Mouse (Mus musculus): ENCODE data around the gene Furin.

The Furin gene

GRCm38 (mm10) chr7:80405188-80405695, at the start of gene Furin:
Furin (minus strand) TSS chr7:80405436.
- ATAC-seq (ENCODE audit: low TSS enrichment): no peak

DNA sequence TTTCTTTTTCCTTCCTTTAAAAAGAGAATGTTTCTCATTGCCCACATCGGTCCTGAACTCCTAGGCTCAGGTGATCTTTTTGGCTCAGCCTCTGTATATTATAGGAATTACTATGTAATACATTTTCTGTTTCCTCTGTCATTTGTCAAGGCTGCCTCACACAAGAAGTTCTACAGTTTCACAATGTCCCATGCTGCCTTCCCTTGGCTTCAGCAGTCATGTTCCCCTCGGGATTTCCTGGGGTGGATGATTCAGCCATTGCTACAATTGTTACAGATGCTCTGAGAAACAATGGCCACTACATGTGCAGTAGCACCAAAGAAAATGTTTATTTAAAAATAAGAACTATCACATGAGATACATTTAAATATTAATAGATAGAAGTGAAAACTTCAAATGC, 49.5 kb upstream of the Furin start:
- ATAC-seq (ENCODE audit: low TSS enrichment): no peak

- ATAC-seq (ENCODE audit: low TSS enrichment): no peak
These were observed 48.8 kb upstream of the Furin start for GRCm38 (mm10) chr7:80453997-80454396.

DNA sequence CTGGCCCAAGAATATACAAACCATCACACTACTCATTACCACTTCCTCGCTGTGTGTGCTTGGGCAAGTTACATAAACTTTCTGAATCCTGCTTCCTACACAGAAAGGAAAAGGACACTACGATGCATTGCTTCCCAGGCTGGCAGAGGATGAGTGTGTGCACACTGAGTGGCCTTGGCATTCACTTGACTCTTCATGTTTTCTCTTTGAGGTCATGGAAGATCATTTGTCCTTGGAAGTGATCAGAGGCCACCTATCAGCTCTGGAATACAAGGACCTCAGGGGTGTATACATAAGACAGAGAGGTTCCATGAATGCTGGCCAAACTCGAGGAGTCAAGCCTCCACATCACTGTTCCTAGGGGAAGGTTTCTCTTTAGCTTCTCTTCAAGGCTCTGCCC, 47.9 kb upstream of the Furin start:
- no peak; the same call in 1 of the 2 replicates for ATAC-seq (ENCODE audit: low TSS enrichment)

GRCm38 (mm10) chr7:80452241-80452640, 47.0 kb upstream of the Furin start:
- no peak for ATAC-seq (ENCODE audit: low TSS enrichment)

- no peak for ATAC-seq (ENCODE audit: low TSS enrichment)
These were observed 46.5 kb upstream of the Furin start for GRCm38 (mm10) chr7:80451550-80452232.

DNA sequence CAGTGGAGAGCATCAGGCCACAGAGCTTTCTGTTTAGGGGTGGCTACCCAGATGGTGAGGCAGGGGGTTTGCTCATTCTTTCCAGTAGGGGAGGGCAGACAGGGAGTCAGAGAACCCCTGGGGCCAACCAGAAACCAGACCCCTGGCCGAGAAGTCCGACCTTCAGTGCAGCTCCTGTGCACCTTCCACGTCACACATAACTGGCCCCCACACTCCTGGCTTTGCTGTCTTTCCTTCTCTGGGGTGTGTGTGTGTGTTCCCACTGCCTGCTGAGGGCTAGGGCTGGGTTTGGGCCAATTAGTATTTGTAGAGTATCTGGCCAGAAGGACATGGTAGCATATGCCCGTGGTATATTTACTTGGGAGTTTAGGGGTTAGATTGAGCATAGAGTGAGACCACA, 45.1 kb upstream of the Furin start:
- no peak for ATAC-seq (ENCODE audit: low TSS enrichment)

- no peak for ATAC-seq (ENCODE audit: low TSS enrichment)
These were observed 44.4 kb upstream of the Furin start for GRCm38 (mm10) chr7:80449620-80450091.

GRCm38 (mm10) chr7:80447336-80447735, 42.1 kb upstream of the Furin start:
- no peak for ATAC-seq (ENCODE audit: low TSS enrichment)

DNA sequence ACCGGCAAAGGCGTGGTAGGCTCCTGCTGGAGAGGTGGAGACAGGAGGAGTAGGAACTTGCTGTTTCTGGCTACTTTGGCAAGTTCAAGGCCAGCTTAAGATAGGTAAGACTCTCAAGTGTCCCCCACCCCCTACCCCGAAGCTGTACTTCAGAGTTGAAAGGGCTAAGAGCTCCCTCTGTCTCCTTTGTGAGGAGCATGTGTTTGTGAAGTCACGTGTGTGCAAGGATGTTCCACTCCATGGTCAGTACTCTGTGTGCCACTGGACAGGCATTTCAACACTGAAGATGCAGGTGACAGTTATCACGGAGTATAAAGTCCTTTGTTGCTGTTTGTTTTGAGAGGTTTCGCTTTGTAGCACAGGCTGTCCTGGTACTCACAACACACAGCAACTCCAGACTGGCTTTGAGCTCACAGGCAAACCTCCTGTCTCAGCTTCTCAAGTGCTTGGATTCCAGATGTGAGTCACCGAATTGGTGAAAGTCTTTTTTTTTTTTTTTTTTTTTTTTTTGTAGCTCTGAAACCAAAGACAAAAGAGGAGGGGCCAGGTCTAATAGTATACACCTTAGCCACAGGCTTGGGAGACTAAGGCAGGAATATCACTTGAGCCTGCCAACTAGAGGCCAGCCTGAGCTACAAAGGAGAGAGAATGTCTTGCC, 41.1 kb upstream of the Furin start:
- no peak for ATAC-seq (ENCODE audit: low TSS enrichment)

- no peak for ATAC-seq (ENCODE audit: low TSS enrichment)
These were observed 40.3 kb upstream of the Furin start for GRCm38 (mm10) chr7:80445492-80445891.

GRCm38 (mm10) chr7:80444401-80445249, 39.4 kb upstream of the Furin start:
- no peak for ATAC-seq (ENCODE audit: low TSS enrichment)

GRCm38 (mm10) chr7:80443124-80443523, 37.9 kb upstream of the Furin start:
- ATAC-seq (ENCODE audit: low TSS enrichment): no peak

DNA sequence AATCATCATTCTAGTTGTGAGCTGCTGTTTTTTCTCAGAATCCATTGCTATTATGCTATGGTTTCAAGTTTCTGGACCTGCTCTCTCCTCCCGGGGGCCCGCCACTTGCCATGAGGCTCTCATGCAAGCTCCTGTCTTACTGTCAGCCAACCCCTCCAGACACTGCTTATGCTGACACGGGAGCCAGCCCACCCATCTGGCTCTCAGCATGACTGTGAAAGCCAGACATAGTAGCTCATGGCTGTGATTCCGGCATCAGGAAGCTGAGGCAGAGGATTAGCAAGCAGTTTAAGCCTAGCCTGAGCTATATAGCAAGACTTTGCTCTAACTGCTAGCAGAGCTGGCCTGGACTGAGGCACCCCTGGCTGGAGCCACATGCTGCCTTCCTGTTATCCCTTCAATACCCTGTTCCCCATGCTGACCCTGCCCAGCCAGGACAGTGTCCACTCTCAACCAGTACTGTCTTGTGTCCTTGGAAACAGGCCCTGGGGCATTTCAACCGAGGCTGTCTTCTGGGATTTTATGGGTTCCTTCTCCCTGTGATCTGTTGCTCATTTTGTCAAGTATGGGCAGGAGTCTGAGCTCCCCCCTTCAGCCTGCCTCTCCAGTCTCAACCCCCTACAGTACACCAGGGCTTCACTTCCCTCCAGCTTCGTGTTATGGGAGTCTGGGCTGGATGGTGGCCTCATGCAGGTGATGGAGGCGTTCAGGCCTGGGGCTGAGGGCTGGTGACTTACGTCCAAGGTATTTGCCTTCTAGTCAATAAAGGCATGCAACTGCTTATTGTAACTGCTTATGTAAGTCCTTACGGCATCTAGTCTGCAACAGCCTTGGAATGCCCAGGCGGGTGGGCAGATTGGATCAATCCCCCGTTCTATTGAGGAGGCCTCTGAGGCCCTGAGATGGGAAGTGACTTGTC, 37.0 kb upstream of the Furin start:
- ATAC-seq (ENCODE audit: low TSS enrichment): no peak

DNA sequence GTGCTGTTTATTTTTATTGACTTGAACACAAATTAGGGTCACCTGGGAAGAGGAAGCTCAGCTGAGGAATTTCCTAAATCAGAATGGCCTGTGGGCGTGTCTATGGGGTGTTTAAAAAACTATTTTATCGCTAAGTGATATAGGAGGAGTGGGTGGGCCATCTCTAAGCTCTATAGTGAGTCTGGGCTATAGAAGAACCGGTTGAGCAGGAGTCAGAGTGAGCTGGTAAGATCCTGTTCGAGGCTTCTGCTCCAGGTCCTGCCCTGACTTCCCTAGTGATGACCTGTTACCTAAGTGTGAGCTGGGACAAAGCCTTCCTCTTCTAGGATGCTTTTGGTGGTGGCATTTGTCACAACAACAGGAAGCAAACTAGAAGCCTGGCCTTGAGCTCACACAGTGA, 35.4 kb upstream of the Furin start:
- ATAC-seq (ENCODE audit: low TSS enrichment): no peak

GRCm38 (mm10) chr7:80439789-80440488, 34.7 kb upstream of the Furin start:
- peak; percentile 34; the same call in 1 of the 2 replicates for ATAC-seq (ENCODE audit: low TSS enrichment)

DNA sequence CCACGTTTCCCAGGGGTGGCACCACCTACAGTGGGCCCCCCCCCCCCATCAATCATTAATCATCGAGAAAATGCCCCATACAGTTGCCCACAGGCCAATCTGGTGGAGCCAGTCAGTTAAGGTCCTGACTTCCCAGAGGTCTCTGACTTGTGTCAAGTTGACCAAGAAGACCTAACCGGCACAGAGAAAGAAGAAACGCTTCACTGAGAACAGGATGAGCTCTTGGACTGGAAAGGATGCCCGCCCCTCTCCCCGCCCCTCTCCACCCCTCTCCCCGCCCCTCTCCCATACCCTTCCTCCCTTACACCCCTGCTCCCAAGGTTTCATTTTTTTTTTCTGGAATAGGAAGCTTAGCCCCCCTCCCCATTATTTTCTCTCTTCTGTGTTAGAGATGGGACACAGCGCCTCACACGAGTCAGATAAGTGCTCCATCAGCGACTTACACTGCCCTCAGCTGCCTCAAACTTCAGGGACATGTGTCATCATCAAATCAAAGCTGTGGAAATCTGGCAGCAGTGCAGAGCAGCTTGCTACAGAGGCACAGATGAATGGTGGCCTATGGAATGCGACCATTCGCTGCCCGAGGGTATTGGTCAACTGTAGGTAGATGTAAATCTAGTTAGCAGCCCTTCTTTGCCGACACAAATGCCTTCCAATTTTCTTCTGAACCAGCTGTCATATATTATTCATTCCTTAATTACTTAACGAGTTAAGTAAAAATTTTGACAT, 34.0 kb upstream of the Furin start:
- no peak for ATAC-seq (ENCODE audit: low TSS enrichment)

DNA sequence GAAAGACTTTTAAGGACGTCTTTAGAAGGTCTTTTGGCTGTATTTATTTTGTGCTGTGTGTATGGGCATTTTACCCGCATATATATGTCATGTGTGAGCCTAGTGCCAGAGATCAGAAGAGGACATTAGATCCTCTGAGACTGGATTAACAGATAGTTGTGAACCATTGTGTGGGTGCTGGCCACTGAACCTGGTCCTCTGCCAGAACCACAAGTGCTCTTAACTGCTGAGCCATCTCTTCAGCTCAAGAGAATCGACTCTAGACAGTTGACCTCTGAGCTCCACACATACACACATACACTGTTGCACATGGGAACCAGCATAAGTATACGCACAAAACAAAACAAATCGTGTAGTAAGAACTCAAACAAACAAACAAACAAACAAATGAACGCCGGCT, 31.3 kb upstream of the Furin start:
- no peak for ATAC-seq (ENCODE audit: low TSS enrichment)

- no peak for ATAC-seq (ENCODE audit: low TSS enrichment)
These were observed 30.4 kb upstream of the Furin start for GRCm38 (mm10) chr7:80435594-80435993.

GRCm38 (mm10) chr7:80429661-80430060, 24.4 kb upstream of the Furin start:
- ATAC-seq (ENCODE audit: low TSS enrichment): no peak

Data from frontal cortex, adult (tissue).